ENCODE assay signal across 7 mouse cellular contexts in genomic region chr5:115404241-115404794, GRCm38 (mm10). TPM values are rescaled to one million over a fixed set of nuclear protein-coding genes. Genes with fewer than 3 reads are reported as not detected.
DNase-seq lines count a peak whose midpoint lies in the region; ATAC-seq lines count a peak whose summit lies in the region.

No protein-coding gene starts in this region.

- H3K27ac ChIP-seq in hindbrain, embryonic 11.5 days (ENCODE audit: low read depth, low read length): peak overlapping the region; percentile 93
- H3K27ac ChIP-seq in liver, embryonic 12.5 days: no peak overlapping the region

- H3K4me2 ChIP-seq in hindbrain, embryonic 11.5 days (replicated peaks; ENCODE audit: low read depth, low read length): peak overlapping the region; percentile 25
- peak overlapping the region; percentile 47 for H3K4me2 ChIP-seq in liver, embryonic 12.5 days

- no peaks in the 10 kb centered on the region for H3K27me3 ChIP-seq in hindbrain, embryonic 11.5 days (ENCODE audit: control insufficient read depth, insufficient read depth, low read length)
- peaks cover 71% of the 10 kb centered on the region for H3K27me3 ChIP-seq in liver, embryonic 12.5 days (replicated peaks)

- ATAC-seq in hindbrain, embryonic 11.5 days (ENCODE audit: low FRiP score): peak; percentile 75
- ATAC-seq in liver, embryonic 12.5 days: no peak

- DNase-seq in left cerebral cortex, adult 11 months (ENCODE audit: low spot score): peak; percentile 22
- DNase-seq in left cerebral cortex, adult 18-20 months (ENCODE audit: low spot score in 2 of 2): no peak
- peak; percentile 9 to 27 for DNase-seq in cerebellum, postnatal 14 days
- DNase-seq in hindbrain, embryonic 11.5 days (ENCODE audit: low spot score): peak; percentile 79
- peak; percentile 49 to 62 for DNase-seq in right cerebral cortex, postnatal 10 days (ENCODE audit: low spot score in 2 of 2)
- no peak for DNase-seq in thymus, postnatal 14 days

- H3K4me3 ChIP-seq in hindbrain, embryonic 11.5 days (ENCODE audit: low read depth, low read length): no peak overlapping the region
- H3K4me3 ChIP-seq in liver, embryonic 12.5 days: no peak overlapping the region

- peak overlapping the region; percentile 52 for H3K9ac ChIP-seq in hindbrain, embryonic 11.5 days (ENCODE audit: low read depth, low read length)
- 0 out of 2 replicates have a peak overlapping the region, but pooled peaks have one; percentile 22 for H3K9ac ChIP-seq in liver, embryonic 12.5 days

- WGBS in hindbrain, embryonic 11.5 days: under 1% methylated on average over 18 of the region's 18 CpGs
- WGBS in liver, embryonic 12.5 days (ENCODE audit: insufficient replicate concordance): 7% methylated on average over 17 of the region's 18 CpGs

- H3K36me3 ChIP-seq in hindbrain, embryonic 11.5 days (ENCODE audit: control insufficient read depth, insufficient read depth, low read length): no peaks in the 10 kb centered on the region
- H3K36me3 ChIP-seq in liver, embryonic 12.5 days: no peaks in the 10 kb centered on the region

- H3K9me3 ChIP-seq in hindbrain, embryonic 11.5 days (ENCODE audit: control insufficient read depth, low read length): no peaks in the 10 kb centered on the region
- H3K9me3 ChIP-seq in liver, embryonic 12.5 days (replicated peaks): no peaks in the 10 kb centered on the region

- H3K4me1 ChIP-seq in hindbrain, embryonic 11.5 days (replicated peaks; ENCODE audit: control insufficient read depth, insufficient read depth, low read length): peaks cover 13% of the 10 kb centered on the region; the same call in 1 of the 2 replicates
- no peaks in the 10 kb centered on the region; the same call in 1 of the 2 replicates for H3K4me1 ChIP-seq in liver, embryonic 12.5 days

RNA-seq across cellular contexts. Expression of gene Msi1, which starts 25.1 kb away (rescaled TPM):
- total RNA-seq in left cerebral cortex, adult 18-20 months (2021): 10 to 100 TPM; 48.8 to 49.1 TPM
- 136 and 141 TPM in 2 replicates for polyA plus RNA-seq in hindbrain, embryonic 11.5 days (2014; fragmentation: Nextera tagmentation; extraction: Ambion mirVana)
- 2.5 and 2.7 TPM in 2 replicates for polyA plus RNA-seq in liver, embryonic 12.5 days (2016; fragmentation: Nextera tagmentation; extraction: Ambion mirVana)

RNA-seq across cellular contexts. Expression of gene Cox6a1, which starts 55.5 kb away (rescaled TPM):
- total RNA-seq in left cerebral cortex, adult 18-20 months (2021): 100 to 1,000 TPM; 721 to 781 TPM
- 811 and 829 TPM in 2 replicates for polyA plus RNA-seq in hindbrain, embryonic 11.5 days (2014; fragmentation: Nextera tagmentation; extraction: Ambion mirVana)
- 783 and 814 TPM in 2 replicates for polyA plus RNA-seq in liver, embryonic 12.5 days (2016; fragmentation: Nextera tagmentation; extraction: Ambion mirVana)

Comparison
In these comparisons a context has a peak if more than half of its experiments do, and no peak if none do; other contexts are left out.
1. DNase-seq: peak in left cerebral cortex, adult 11 months (single experiment), cerebellum, postnatal 14 days (2 of 2), hindbrain, embryonic 11.5 days (single experiment) and right cerebral cortex, postnatal 10 days (2 of 2); none in left cerebral cortex, adult 18-20 months (0 of 2) and thymus, postnatal 14 days (single experiment).
2. RNA of gene Msi1, which starts 25.1 kb away (polyA plus RNA-seq): 136 to 141 TPM in hindbrain, embryonic 11.5 days; 2.5 to 2.7 TPM in liver, embryonic 12.5 days; every median in the first group is over 10 times any median in the second.